13 mouse cellular contexts compared by ENCODE assay signal in the genomic region with DNA sequence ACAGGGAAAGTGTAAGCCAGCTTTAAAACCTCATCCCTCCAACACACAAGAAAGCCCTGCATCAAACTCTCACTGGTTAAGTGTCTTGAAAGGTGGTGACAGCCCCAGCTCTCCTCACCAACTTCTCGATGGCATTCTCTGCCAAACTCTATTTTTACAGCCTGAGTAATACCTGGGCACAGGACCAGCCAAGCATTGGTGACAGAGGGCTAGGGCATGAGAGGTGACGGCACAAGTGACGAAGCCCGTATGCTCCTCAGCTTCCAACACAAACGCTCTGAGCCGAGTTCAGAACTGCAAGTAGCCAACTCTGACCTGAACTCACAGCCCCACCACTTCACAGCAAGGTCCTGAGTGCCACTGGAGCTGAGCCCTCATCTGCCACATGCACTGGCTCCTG. TPM values are rescaled to one million over a fixed set of nuclear protein-coding genes. Genes with fewer than 3 reads are reported as not detected.
A peak's percentile ranks its signal among the peaks of the same experiment; 100 is the strongest.
DNase-seq lines count a peak whose midpoint lies in the region; ATAC-seq and TF ChIP-seq lines count a peak whose summit lies in the region.
"Had no signal": no experiment of that assay in that cellular context is flagged by ENCODE, and none has a peak within 500 bp of the region (broad histone marks: within the 10 kb centered on the region; RNA-seq: fewer than 3 reads in every experiment).

No protein-coding gene starts in this region.

- H3K27me3 ChIP-seq in lung, postnatal 0 days (replicated peaks; ENCODE audit: insufficient read depth, low read length): no peaks in the 10 kb centered on the region
- no peaks in the 10 kb centered on the region for H3K27me3 ChIP-seq in heart, embryonic 12.5 days (replicated peaks)
- H3K27me3 ChIP-seq in midbrain, postnatal 0 days (ENCODE audit: insufficient read depth, low read length): no peaks in the 10 kb centered on the region
- H3K27me3 ChIP-seq: intestine, embryonic 15.5 days; neural tube, embryonic 12.5 days had no signal

- no peaks in the 10 kb centered on the region for H3K9me3 ChIP-seq in lung, postnatal 0 days (ENCODE audit: low read length)
- no peaks in the 10 kb centered on the region for H3K9me3 ChIP-seq in heart, embryonic 12.5 days (replicated peaks)
- H3K9me3 ChIP-seq in midbrain, postnatal 0 days (ENCODE audit: low read length): no peaks in the 10 kb centered on the region
- H3K9me3 ChIP-seq: intestine, embryonic 15.5 days; neural tube, embryonic 12.5 days had no signal

- peak; percentile 21; the same call in 1 of the 2 replicates for ATAC-seq in lung, postnatal 0 days
- peak; percentile 62 for ATAC-seq in heart, embryonic 12.5 days (ENCODE audit: insufficient number of reproducible peaks, low FRiP score)
- no peak for ATAC-seq in midbrain, postnatal 0 days (ENCODE audit: low FRiP score)
- ATAC-seq: intestine, embryonic 15.5 days had no signal

- 68% methylated on average over 6 of the region's 6 CpGs for WGBS in lung, postnatal 0 days
- 32% methylated on average over 6 of the region's 6 CpGs for WGBS in heart, embryonic 12.5 days
- 93% methylated on average over 6 of the region's 6 CpGs for WGBS in midbrain, postnatal 0 days

- no peak for DNase-seq in lung, postnatal 0 days (ENCODE audit: low spot score)
- no peak for DNase-seq in lung, postnatal 4 days
- DNase-seq in cerebellum, postnatal 25 days: peak; percentile 89 to 92
- DNase-seq in skeletal muscle tissue, adult 2 months (ENCODE audit: low read depth, low spot score): peak; percentile 88
- no peak for DNase-seq in midbrain, postnatal 0 days (ENCODE audit: low spot score)
- DNase-seq in right cerebral cortex, postnatal 36 days (ENCODE audit: low spot score in 2 of 2): no peak
- no peak for DNase-seq in layer of hippocampus, adult 9-11 months
- DNase-seq: layer of hippocampus, postnatal 36 days; liver; right cerebral cortex, postnatal 4 days had no signal

- no peak overlapping the region for H3K9ac ChIP-seq in lung, postnatal 0 days (replicated peaks; ENCODE audit: low read depth)
- H3K9ac ChIP-seq in heart, embryonic 12.5 days: no peak overlapping the region
- no peak overlapping the region for H3K9ac ChIP-seq in midbrain, postnatal 0 days (replicated peaks; ENCODE audit: low read length, poor library complexity, severe bottlenecking)
- H3K9ac ChIP-seq: intestine, embryonic 15.5 days; neural tube, embryonic 12.5 days had no signal

- no peak overlapping the region for H3K4me2 ChIP-seq in lung, postnatal 0 days (replicated peaks; ENCODE audit: low read depth, low read length)
- H3K4me2 ChIP-seq in heart, embryonic 12.5 days: 0 out of 2 replicates have a peak overlapping the region, but pooled peaks have one; percentile 36
- H3K4me2 ChIP-seq in midbrain, postnatal 0 days (ENCODE audit: low read depth, low read length, poor library complexity, severe bottlenecking): no peak overlapping the region
- H3K4me2 ChIP-seq: intestine, embryonic 15.5 days; neural tube, embryonic 12.5 days had no signal

- H3K36me3 ChIP-seq in lung, postnatal 0 days (ENCODE audit: insufficient read depth, low read length): no peaks in the 10 kb centered on the region
- no peaks in the 10 kb centered on the region for H3K36me3 ChIP-seq in heart, embryonic 12.5 days
- H3K36me3 ChIP-seq in midbrain, postnatal 0 days (ENCODE audit: insufficient read depth, low read length): no peaks in the 10 kb centered on the region
- H3K36me3 ChIP-seq: intestine, embryonic 15.5 days; neural tube, embryonic 12.5 days had no signal

- H3K4me1 ChIP-seq in lung, postnatal 0 days (ENCODE audit: insufficient read depth, low read depth, low read length): no peaks in the 10 kb centered on the region
- H3K4me1 ChIP-seq in heart, embryonic 12.5 days (replicated peaks): peaks cover 71% of the 10 kb centered on the region
- 0 out of 2 replicates have a peak, but pooled peaks cover 4% of the 10 kb centered on the region for H3K4me1 ChIP-seq in midbrain, postnatal 0 days (ENCODE audit: insufficient read depth, low read length)

- no peak for TF ChIP-seq CTCF in lung, postnatal 0 days (IDR thresholded peaks at IDR 0.05)
- TF ChIP-seq CTCF in midbrain, postnatal 0 days (IDR thresholded peaks at IDR 0.05): no peak

- H3K4me3 ChIP-seq in lung, postnatal 0 days (ENCODE audit: low read depth, low read length): no peak overlapping the region
- no peak overlapping the region for H3K4me3 ChIP-seq in heart, embryonic 12.5 days
- H3K4me3 ChIP-seq in midbrain, postnatal 0 days (ENCODE audit: low read depth, low read length): no peak overlapping the region
- H3K4me3 ChIP-seq: intestine, embryonic 15.5 days; neural tube, embryonic 12.5 days had no signal

- TF ChIP-seq EP300 in lung, postnatal 0 days (IDR thresholded peaks at IDR 0.05): no peak

- no peak overlapping the region for H3K27ac ChIP-seq in lung, postnatal 0 days (ENCODE audit: low read length)
- H3K27ac ChIP-seq in heart, embryonic 12.5 days (ENCODE audit: poor library complexity, severe bottlenecking): peak overlapping the region; percentile 78
- no peak overlapping the region for H3K27ac ChIP-seq in midbrain, postnatal 0 days (ENCODE audit: low read depth, low read length)
- H3K27ac ChIP-seq: intestine, embryonic 15.5 days; neural tube, embryonic 12.5 days had no signal

RNA-seq across cellular contexts. Expression of a gene that starts 13.4 kb away (rescaled TPM):
- polyA plus RNA-seq in lung, postnatal 0 days (2015; fragmentation: Nextera tagmentation; extraction: Ambion mirVana): 6.5 and 7.9 TPM in 2 replicates
- 36.9 and 37.3 TPM in 2 replicates for polyA plus RNA-seq in heart, embryonic 12.5 days (2016; fragmentation: Nextera tagmentation; extraction: Ambion mirVana)
- total RNA-seq in midbrain, postnatal 0 days (2014; rRNA removed): 27.0 and 42.3 TPM in 2 replicates
- polyA plus RNA-seq in midbrain, postnatal 0 days (2015; fragmentation: Nextera tagmentation; extraction: Ambion mirVana): 23.5 and 24.6 TPM in 2 replicates

Comparison
In these comparisons a context has a peak if more than half of its experiments do, and no peak if none do; other contexts are left out.
1. DNase-seq: peak in cerebellum, postnatal 25 days (2 of 2) and skeletal muscle tissue, adult 2 months (single experiment); none in lung, postnatal 0 days (single experiment), lung, postnatal 4 days (0 of 2), midbrain, postnatal 0 days (single experiment), right cerebral cortex, postnatal 36 days (0 of 2) and layer of hippocampus, adult 9-11 months (single experiment).